Comparison of ENCODE assay signal across 10 mouse cellular contexts in the genomic region with DNA sequence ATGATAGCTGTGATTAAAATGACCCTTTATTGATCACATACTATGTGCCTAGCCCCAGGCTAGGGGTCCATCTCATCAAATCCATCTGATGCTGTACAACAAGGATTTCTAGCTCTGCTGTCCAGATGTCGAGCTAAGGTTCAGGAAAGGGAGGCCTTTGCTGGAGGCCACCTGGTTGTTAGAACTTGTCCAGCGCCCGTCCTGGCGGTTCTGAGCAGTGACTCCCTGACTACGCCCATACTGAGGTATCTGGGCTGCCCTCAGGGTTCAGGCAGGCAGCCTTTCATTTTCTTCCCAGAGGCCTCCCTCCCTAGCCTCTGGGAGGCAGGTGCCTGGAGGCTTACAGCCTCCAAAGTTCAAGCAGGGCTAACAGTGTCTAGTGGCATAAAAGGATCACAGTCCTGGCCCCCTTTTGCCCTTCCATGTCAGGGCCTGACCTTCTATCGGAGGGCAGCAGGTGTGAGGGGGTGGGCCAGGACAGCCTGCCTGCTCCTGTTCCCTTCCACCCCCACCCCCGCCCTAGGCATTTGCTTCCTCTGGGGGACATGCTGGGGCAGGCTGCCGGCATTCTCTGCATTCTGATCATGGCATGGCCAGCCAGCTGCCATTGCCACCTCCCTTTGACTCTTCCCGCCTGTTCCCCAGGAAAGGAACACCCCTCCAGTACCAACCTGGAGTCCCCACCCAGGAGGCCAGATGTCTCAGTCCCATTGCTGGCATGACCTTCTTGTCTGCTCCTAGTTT. TPM values are rescaled to one million over a fixed set of nuclear protein-coding genes. Genes with fewer than 3 reads are reported as not detected.
A peak's percentile ranks its signal among the peaks of the same experiment; 100 is the strongest.
DNase-seq lines count a peak whose midpoint lies in the region; ATAC-seq lines count a peak whose summit lies in the region.
"Had no signal": no experiment of that assay in that cellular context is flagged by ENCODE, and none has a peak within 500 bp of the region (broad histone marks: within the 10 kb centered on the region; RNA-seq: fewer than 3 reads in every experiment).

No protein-coding gene starts in this region.

- WGBS in lung, embryonic 16.5 days: 55% methylated on average over 9 of the region's 9 CpGs
- 59% methylated on average over 9 of the region's 9 CpGs for WGBS in forebrain, embryonic 12.5 days
- 37% methylated on average over 9 of the region's 9 CpGs for WGBS in limb, embryonic 11.5 days
- WGBS in stomach, embryonic 14.5 days: 48% methylated on average over 9 of the region's 9 CpGs

- no peak overlapping the region for H3K4me2 ChIP-seq in lung, embryonic 16.5 days (ENCODE audit: low read depth, low read length)
- no peak overlapping the region for H3K4me2 ChIP-seq in forebrain, embryonic 12.5 days
- H3K4me2 ChIP-seq in limb, embryonic 11.5 days (ENCODE audit: low read depth, severe bottlenecking): no peak overlapping the region
- H3K4me2 ChIP-seq in stomach, embryonic 14.5 days (replicated peaks; ENCODE audit: low read depth, low read length): no peak overlapping the region

- DNase-seq in lung, postnatal 14 days: no peak
- no peak for DNase-seq in limb, embryonic 11.5 days (ENCODE audit: low spot score)
- DNase-seq in testis, postnatal 10 days (ENCODE audit: low spot score): no peak
- DNase-seq in frontal cortex, postnatal 14 days (ENCODE audit: low spot score in 2 of 2): no peak

- no peak overlapping the region for H3K4me3 ChIP-seq in lung, embryonic 16.5 days (ENCODE audit: low read length)
- H3K4me3 ChIP-seq in forebrain, embryonic 12.5 days (replicated peaks): no peak overlapping the region
- no peak overlapping the region for H3K4me3 ChIP-seq in limb, embryonic 11.5 days (ENCODE audit: low read depth, low read length)
- no peak overlapping the region for H3K4me3 ChIP-seq in stomach, embryonic 14.5 days (ENCODE audit: low read depth, low read length)

- H3K9me3 ChIP-seq in lung, embryonic 16.5 days (ENCODE audit: control insufficient read depth, low read length): no peaks in the 10 kb centered on the region
- H3K9me3 ChIP-seq in forebrain, embryonic 12.5 days: no peaks in the 10 kb centered on the region
- no peaks in the 10 kb centered on the region for H3K9me3 ChIP-seq in limb, embryonic 11.5 days (ENCODE audit: control insufficient read depth, low read length)
- H3K9me3 ChIP-seq in stomach, embryonic 14.5 days (ENCODE audit: control insufficient read depth, low read depth, low read length): no peaks in the 10 kb centered on the region

- peaks cover 26% of the 10 kb centered on the region for H3K4me1 ChIP-seq in lung, embryonic 16.5 days (replicated peaks; ENCODE audit: control insufficient read depth, insufficient read depth, low read length)
- H3K4me1 ChIP-seq in forebrain, embryonic 12.5 days: peaks cover 35% of the 10 kb centered on the region
- peaks cover 25% of the 10 kb centered on the region for H3K4me1 ChIP-seq in limb, embryonic 11.5 days (ENCODE audit: control insufficient read depth, insufficient read depth, low read length)
- peaks cover 40% of the 10 kb centered on the region for H3K4me1 ChIP-seq in stomach, embryonic 14.5 days (ENCODE audit: control insufficient read depth, insufficient read depth, low read length)

- H3K27me3 ChIP-seq in lung, embryonic 16.5 days (ENCODE audit: control insufficient read depth, insufficient read depth, low read depth, low read length): no peaks in the 10 kb centered on the region
- no peaks in the 10 kb centered on the region for H3K27me3 ChIP-seq in forebrain, embryonic 12.5 days
- no peaks in the 10 kb centered on the region for H3K27me3 ChIP-seq in limb, embryonic 11.5 days (ENCODE audit: control insufficient read depth, insufficient read depth, low read length)
- no peaks in the 10 kb centered on the region for H3K27me3 ChIP-seq in stomach, embryonic 14.5 days (ENCODE audit: control insufficient read depth, insufficient read depth, low read length)

- peaks cover 7% of the 10 kb centered on the region for H3K36me3 ChIP-seq in lung, embryonic 16.5 days (ENCODE audit: control insufficient read depth, insufficient read depth, low read length)
- H3K36me3 ChIP-seq in forebrain, embryonic 12.5 days (replicated peaks): peaks cover 30% of the 10 kb centered on the region
- peaks cover 14% of the 10 kb centered on the region for H3K36me3 ChIP-seq in limb, embryonic 11.5 days (ENCODE audit: control insufficient read depth, insufficient read depth, low read length)
- peaks cover 17% of the 10 kb centered on the region for H3K36me3 ChIP-seq in stomach, embryonic 14.5 days (ENCODE audit: control insufficient read depth, insufficient read depth, low read length)

- no peak overlapping the region for H3K27ac ChIP-seq in lung, embryonic 16.5 days (ENCODE audit: low read length)
- H3K27ac ChIP-seq in forebrain, embryonic 12.5 days: no peak overlapping the region
- H3K27ac ChIP-seq in limb, embryonic 11.5 days (replicated peaks; ENCODE audit: low read depth, low read length): no peak overlapping the region
- peak overlapping the region; percentile 99 for H3K27ac ChIP-seq in stomach, embryonic 14.5 days (ENCODE audit: low read length)

- peak overlapping the region; percentile 31; the same call in 1 of the 2 replicates for H3K9ac ChIP-seq in lung, embryonic 16.5 days (ENCODE audit: low read length)
- peak overlapping the region; percentile 29; the same call in 1 of the 2 replicates for H3K9ac ChIP-seq in forebrain, embryonic 12.5 days
- H3K9ac ChIP-seq in limb, embryonic 11.5 days (ENCODE audit: low read length): peak overlapping the region; percentile 45
- no peak overlapping the region for H3K9ac ChIP-seq in stomach, embryonic 14.5 days (replicated peaks; ENCODE audit: low read depth, low read length)

- no peak for ATAC-seq in lung, embryonic 16.5 days (ENCODE audit: low read depth)
- no peak for ATAC-seq in forebrain, embryonic 12.5 days (ENCODE audit: low FRiP score)
- ATAC-seq in limb, embryonic 11.5 days (ENCODE audit: insufficient number of reproducible peaks, low FRiP score, low TSS enrichment, low read depth): no peak
- ATAC-seq in stomach, embryonic 14.5 days (ENCODE audit: insufficient number of reproducible peaks, insufficient read depth, low FRiP score, low read depth): no peak
- ATAC-seq in granulocyte monocyte progenitor cell, adult 5-6 weeks (replicated peaks; ENCODE audit: poor library complexity, severe bottlenecking): no peak

RNA-seq across cellular contexts. Expression of gene Cic, which starts 8.2 kb away (rescaled TPM):
- 23.5 and 28.9 TPM in 2 replicates for polyA plus RNA-seq in lung, embryonic 16.5 days (2015; fragmentation: Nextera tagmentation; extraction: Ambion mirVana)
- 40.8 and 46.9 TPM in 2 replicates for polyA plus RNA-seq in forebrain, embryonic 12.5 days (2016; fragmentation: Nextera tagmentation; extraction: Ambion mirVana)
- polyA plus RNA-seq in limb, embryonic 11.5 days (2014; fragmentation: Nextera tagmentation; extraction: Ambion mirVana): 32.5 and 34.2 TPM in 2 replicates
- polyA plus RNA-seq in stomach, embryonic 14.5 days (2014; fragmentation: Nextera tagmentation; extraction: Ambion mirVana): 51.4 and 54.1 TPM in 2 replicates
- 130 and 136 TPM in 2 replicates for total RNA-seq in granulocyte monocyte progenitor cell, adult 5-6 weeks (2014; fragmentation: Nextera tagmentation)
- 25.1 and 31.3 TPM in 2 replicates for total RNA-seq in granulocyte monocyte progenitor cell, adult 5-6 weeks (2017)

RNA-seq across cellular contexts. Expression of gene Pafah1b3, which starts 22.1 kb away (rescaled TPM):
- 170 and 173 TPM in 2 replicates for polyA plus RNA-seq in lung, embryonic 16.5 days (2015; fragmentation: Nextera tagmentation; extraction: Ambion mirVana)
- 378 and 384 TPM in 2 replicates for polyA plus RNA-seq in forebrain, embryonic 12.5 days (2016; fragmentation: Nextera tagmentation; extraction: Ambion mirVana)
- polyA plus RNA-seq in limb, embryonic 11.5 days (2014; fragmentation: Nextera tagmentation; extraction: Ambion mirVana): 249 and 261 TPM in 2 replicates
- 274 and 284 TPM in 2 replicates for polyA plus RNA-seq in stomach, embryonic 14.5 days (2014; fragmentation: Nextera tagmentation; extraction: Ambion mirVana)
- 17.2 and 41.6 TPM in 2 replicates for total RNA-seq in granulocyte monocyte progenitor cell, adult 5-6 weeks (2014; fragmentation: Nextera tagmentation)
- total RNA-seq in granulocyte monocyte progenitor cell, adult 5-6 weeks (2017): 16.1 and 17.4 TPM in 2 replicates

RNA-seq across cellular contexts. Expression of gene Erf, which starts 25.2 kb away (rescaled TPM):
- polyA plus RNA-seq in lung, embryonic 16.5 days (2015; fragmentation: Nextera tagmentation; extraction: Ambion mirVana): 10.5 and 13.6 TPM in 2 replicates
- polyA plus RNA-seq in forebrain, embryonic 12.5 days (2016; fragmentation: Nextera tagmentation; extraction: Ambion mirVana): 10.3 and 13.0 TPM in 2 replicates
- polyA plus RNA-seq in limb, embryonic 11.5 days (2014; fragmentation: Nextera tagmentation; extraction: Ambion mirVana): 25.6 and 28.6 TPM in 2 replicates
- polyA plus RNA-seq in stomach, embryonic 14.5 days (2014; fragmentation: Nextera tagmentation; extraction: Ambion mirVana): 25.8 and 27.7 TPM in 2 replicates
- total RNA-seq in granulocyte monocyte progenitor cell, adult 5-6 weeks (2014; fragmentation: Nextera tagmentation): 10.5 and 10.7 TPM in 2 replicates
- total RNA-seq in granulocyte monocyte progenitor cell, adult 5-6 weeks (2017): 5.3 and 6.0 TPM in 2 replicates

RNA-seq across cellular contexts. Expression of gene Prr19, which starts 25.5 kb away (rescaled TPM):
- polyA plus RNA-seq in lung, embryonic 16.5 days (2015; fragmentation: Nextera tagmentation; extraction: Ambion mirVana): 0.13 TPM in 1 of 2 replicates, not detected in the other
- polyA plus RNA-seq in forebrain, embryonic 12.5 days (2016; fragmentation: Nextera tagmentation; extraction: Ambion mirVana): 1.3 and 1.7 TPM in 2 replicates
- polyA plus RNA-seq in limb, embryonic 11.5 days (2014; fragmentation: Nextera tagmentation; extraction: Ambion mirVana): 1.1 and 1.4 TPM in 2 replicates
- 0.76 and 1.1 TPM in 2 replicates for polyA plus RNA-seq in stomach, embryonic 14.5 days (2014; fragmentation: Nextera tagmentation; extraction: Ambion mirVana)
- not detected in 2 replicates for total RNA-seq in granulocyte monocyte progenitor cell, adult 5-6 weeks (2014; fragmentation: Nextera tagmentation)
- not detected in 2 replicates for total RNA-seq in granulocyte monocyte progenitor cell, adult 5-6 weeks (2017)
- total RNA-seq: adrenal gland, adult 18-20 months; heart, postnatal 36 days had no signal

RNA-seq across cellular contexts. Expression of gene Tmem145, which starts 30.2 kb away (rescaled TPM):
- polyA plus RNA-seq in lung, embryonic 16.5 days (2015; fragmentation: Nextera tagmentation; extraction: Ambion mirVana): 0.14 and 0.49 TPM in 2 replicates
- polyA plus RNA-seq in forebrain, embryonic 12.5 days (2016; fragmentation: Nextera tagmentation; extraction: Ambion mirVana): 11.9 and 12.1 TPM in 2 replicates
- 0.33 and 0.58 TPM in 2 replicates for polyA plus RNA-seq in limb, embryonic 11.5 days (2014; fragmentation: Nextera tagmentation; extraction: Ambion mirVana)
- polyA plus RNA-seq in stomach, embryonic 14.5 days (2014; fragmentation: Nextera tagmentation; extraction: Ambion mirVana): 1.9 and 2.0 TPM in 2 replicates
- total RNA-seq in granulocyte monocyte progenitor cell, adult 5-6 weeks (2014; fragmentation: Nextera tagmentation): not detected in 2 replicates
- not detected in 2 replicates for total RNA-seq in granulocyte monocyte progenitor cell, adult 5-6 weeks (2017)
- total RNA-seq: heart, postnatal 36 days had no signal
